Mouse (Mus musculus): ENCODE data around the gene Sun3. TPM values are rescaled to one million over a fixed set of nuclear protein-coding genes. Genes with fewer than 3 reads are reported as not detected.

Sun3 gene
- polyA plus RNA-seq, 1 experiment from 2014 or later, result 0.36 TPM

GRCm38 (mm10) chr11:9025211-9025610 is 23.6 kb downstream of the Sun3 start:
- no peak overlapping the region for H3K4me2 ChIP-seq
- no peak overlapping the region for H3K4me3 ChIP-seq
- no peaks in the 10 kb centered on the region for H3K9me3 ChIP-seq
- no peaks in the 10 kb centered on the region for H3K27me3 ChIP-seq (replicated peaks)
- peak overlapping the region; percentile 28; the same call in 1 of the 2 replicates for H3K27ac ChIP-seq (replicated peaks)
- no peaks in the 10 kb centered on the region for H3K36me3 ChIP-seq
- ATAC-seq (ENCODE audit: extremely low read depth, insufficient number of reproducible peaks, low FRiP score, low TSS enrichment), result peak; percentile 37; the same call in 1 of the 2 replicates
- H3K4me1 ChIP-seq, result peaks cover 7% of the 10 kb centered on the region; the same call in 1 of the 2 replicates
- 46% methylated on average over 3 of the region's 3 CpGs for WGBS
- no peak overlapping the region for H3K9ac ChIP-seq

GRCm38 (mm10) chr11:9024782-9025181 is 24.0 kb downstream of the Sun3 start:
- ATAC-seq (ENCODE audit: extremely low read depth, insufficient number of reproducible peaks, low FRiP score, low TSS enrichment), result no peak
- Histone ChIP-seq H3K9me3 (no peaks in the 10 kb centered on the region), H3K27ac (replicated peaks) (peak overlapping the region; percentile 28; the same call in 1 of the 2 replicates), H3K9ac (no peak overlapping the region), H3K36me3 (no peaks in the 10 kb centered on the region), H3K27me3 (replicated peaks) (no peaks in the 10 kb centered on the region), H3K4me3 (no peak overlapping the region), H3K4me2 (no peak overlapping the region), H3K4me1 (peaks cover 7% of the 10 kb centered on the region; the same call in 1 of the 2 replicates)
- WGBS, result 58% methylated on average over 7 of the region's 7 CpGs

- no peaks in the 10 kb centered on the region for H3K36me3 ChIP-seq
- H3K27me3 ChIP-seq (replicated peaks), result no peaks in the 10 kb centered on the region
- peaks cover 6% of the 10 kb centered on the region; the same call in 1 of the 2 replicates for H3K4me1 ChIP-seq
- no peak overlapping the region for H3K27ac ChIP-seq (replicated peaks)
- H3K4me3 ChIP-seq, result no peak overlapping the region
- no peaks in the 10 kb centered on the region for H3K9me3 ChIP-seq
- no peak for ATAC-seq (ENCODE audit: extremely low read depth, insufficient number of reproducible peaks, low FRiP score, low TSS enrichment)
- WGBS, result 86% methylated on average over 5 of the region's 5 CpGs
- no peak overlapping the region for H3K4me2 ChIP-seq
- no peak overlapping the region for H3K9ac ChIP-seq
These were observed 28.6 kb downstream of the Sun3 start for GRCm38 (mm10) chr11:9020207-9020606.

- no peaks in the 10 kb centered on the region for H3K9me3 ChIP-seq
- no peak overlapping the region for H3K27ac ChIP-seq (replicated peaks)
- no peaks in the 10 kb centered on the region for H3K4me1 ChIP-seq
- H3K4me2 ChIP-seq, result no peak overlapping the region
- no peaks in the 10 kb centered on the region for H3K36me3 ChIP-seq
- ATAC-seq (ENCODE audit: extremely low read depth, insufficient number of reproducible peaks, low FRiP score, low TSS enrichment), result no peak
- no peak overlapping the region for H3K4me3 ChIP-seq
- H3K27me3 ChIP-seq (replicated peaks), result 0 out of 2 replicates have a peak, but pooled peaks cover 3% of the 10 kb centered on the region
- H3K9ac ChIP-seq, result no peak overlapping the region
- WGBS, result 71% methylated on average over 6 of the region's 6 CpGs
These were observed 30.1 kb downstream of the Sun3 start for GRCm38 (mm10) chr11:9018491-9019267.

GRCm38 (mm10) chr11:9014740-9015139 is 34.1 kb downstream of the Sun3 start:
- no peak overlapping the region for H3K27ac ChIP-seq (replicated peaks)
- H3K9ac ChIP-seq, result no peak overlapping the region
- H3K4me3 ChIP-seq, result no peak overlapping the region
- peaks cover 7% of the 10 kb centered on the region for H3K4me1 ChIP-seq
- no peak overlapping the region for H3K4me2 ChIP-seq
- 82% methylated on average over 3 of the region's 3 CpGs for WGBS
- no peaks in the 10 kb centered on the region for H3K9me3 ChIP-seq
- H3K27me3 ChIP-seq (replicated peaks), result 0 out of 2 replicates have a peak, but pooled peaks cover 3% of the 10 kb centered on the region
- H3K36me3 ChIP-seq, result no peaks in the 10 kb centered on the region
- ATAC-seq (ENCODE audit: extremely low read depth, insufficient number of reproducible peaks, low FRiP score, low TSS enrichment), result no peak

GRCm38 (mm10) chr11:9011348-9011747 is 37.4 kb downstream of the Sun3 start:
- ATAC-seq (ENCODE audit: extremely low read depth, insufficient number of reproducible peaks, low FRiP score, low TSS enrichment), result no peak
- H3K9ac ChIP-seq, result peak overlapping the region; percentile 95
- 0 out of 2 replicates have a peak, but pooled peaks cover 3% of the 10 kb centered on the region for H3K27me3 ChIP-seq (replicated peaks)
- peaks cover 23% of the 10 kb centered on the region for H3K4me1 ChIP-seq
- peaks cover 23% of the 10 kb centered on the region for H3K36me3 ChIP-seq
- H3K4me3 ChIP-seq, result peak overlapping the region; percentile 90
- WGBS, result 3% methylated on average over 3 of the region's 3 CpGs
- peak overlapping the region; percentile 95 for H3K27ac ChIP-seq (replicated peaks)
- no peaks in the 10 kb centered on the region for H3K9me3 ChIP-seq
- peak overlapping the region; percentile 94 for H3K4me2 ChIP-seq

- Histone ChIP-seq H3K27ac (replicated peaks) (peak within 1 kb of the TSS; percentile 95), H3K9me3 (no peaks in the 10 kb centered on the region), H3K4me3 (peak within 1 kb of the TSS; percentile 90), H3K9ac (peak within 1 kb of the TSS; percentile 95), H3K4me1 (peaks cover 23% of the 10 kb centered on the region), H3K4me2 (peak within 1 kb of the TSS; percentile 94), H3K36me3 (peaks cover 26% of the 10 kb centered on the region), H3K27me3 (replicated peaks) (0 out of 2 replicates have a peak, but pooled peaks cover 3% of the 10 kb centered on the region)
- 0% methylated on average over 43 of the region's 43 CpGs for WGBS
- peak; percentile 76 for ATAC-seq (ENCODE audit: extremely low read depth, insufficient number of reproducible peaks, low FRiP score, low TSS enrichment)
These were observed 37.9 kb downstream of the Sun3 start, which contains the start of gene Hus1 for GRCm38 (mm10) chr11:9010853-9011339. Gene Hus1 (minus strand): TSS chr11:9011191.

GRCm38 (mm10) chr11:9010416-9010815 is 38.4 kb downstream of the Sun3 start:
- peak overlapping the region; percentile 95 for H3K9ac ChIP-seq
- WGBS, result under 1% methylated on average over 7 of the region's 7 CpGs
- no peaks in the 10 kb centered on the region for H3K9me3 ChIP-seq
- 0 out of 2 replicates have a peak, but pooled peaks cover 3% of the 10 kb centered on the region for H3K27me3 ChIP-seq (replicated peaks)
- H3K4me2 ChIP-seq, result peak overlapping the region; percentile 94
- ATAC-seq (ENCODE audit: extremely low read depth, insufficient number of reproducible peaks, low FRiP score, low TSS enrichment), result no peak
- peak overlapping the region; percentile 90 for H3K4me3 ChIP-seq
- H3K27ac ChIP-seq (replicated peaks), result peak overlapping the region; percentile 95
- peaks cover 23% of the 10 kb centered on the region for H3K4me1 ChIP-seq
- H3K36me3 ChIP-seq, result peaks cover 31% of the 10 kb centered on the region

GRCm38 (mm10) chr11:9008761-9009160 is 40.0 kb downstream of the Sun3 start:
- no peak overlapping the region for H3K4me2 ChIP-seq
- no peak overlapping the region for H3K27ac ChIP-seq (replicated peaks)
- H3K36me3 ChIP-seq, result peaks cover 48% of the 10 kb centered on the region
- no peaks in the 10 kb centered on the region for H3K9me3 ChIP-seq
- no peaks in the 10 kb centered on the region for H3K27me3 ChIP-seq (replicated peaks)
- H3K4me1 ChIP-seq, result peaks cover 23% of the 10 kb centered on the region
- 95% methylated on average over 5 of the region's 5 CpGs for WGBS
- H3K9ac ChIP-seq, result no peak overlapping the region
- H3K4me3 ChIP-seq, result no peak overlapping the region
- ATAC-seq (ENCODE audit: extremely low read depth, insufficient number of reproducible peaks, low FRiP score, low TSS enrichment), result no peak

- H3K4me3 ChIP-seq, result no peak overlapping the region
- no peak for ATAC-seq (ENCODE audit: extremely low read depth, insufficient number of reproducible peaks, low FRiP score, low TSS enrichment)
- peaks cover 10% of the 10 kb centered on the region for H3K27me3 ChIP-seq (replicated peaks)
- H3K9ac ChIP-seq, result no peak overlapping the region
- no peak overlapping the region for H3K4me2 ChIP-seq
- H3K27ac ChIP-seq (replicated peaks), result no peak overlapping the region
- H3K36me3 ChIP-seq, result peaks cover 25% of the 10 kb centered on the region
- WGBS, result 69% methylated on average over 4 of the region's 4 CpGs
- peaks cover 16% of the 10 kb centered on the region for H3K4me1 ChIP-seq
- H3K9me3 ChIP-seq, result 0 out of 2 replicates have a peak, but pooled peaks cover 6% of the 10 kb centered on the region
These were observed 60.7 kb downstream of the Sun3 start for GRCm38 (mm10) chr11:8988084-8988483.

- H3K4me2 ChIP-seq, result no peak overlapping the region
- H3K27ac ChIP-seq (replicated peaks), result no peak overlapping the region
- peaks cover 10% of the 10 kb centered on the region for H3K27me3 ChIP-seq (replicated peaks)
- H3K9me3 ChIP-seq, result no peaks in the 10 kb centered on the region
- no peak overlapping the region for H3K4me3 ChIP-seq
- no peak overlapping the region for H3K9ac ChIP-seq
- H3K4me1 ChIP-seq, result peaks cover 16% of the 10 kb centered on the region
- ATAC-seq (ENCODE audit: extremely low read depth, insufficient number of reproducible peaks, low FRiP score, low TSS enrichment), result no peak
- peaks cover 6% of the 10 kb centered on the region for H3K36me3 ChIP-seq
These were observed 62.7 kb downstream of the Sun3 start for GRCm38 (mm10) chr11:8986058-8986457.

All from heart, embryonic 13.5 days (tissue).